Mouse (Mus musculus) large intestine, adult 2 months (tissue): ENCODE data around the gene Grtp1. TPM values are rescaled to one million over a fixed set of nuclear protein-coding genes. Genes with fewer than 3 reads are reported as not detected.

Experiments
- DNase-seq: peaks from one replicate; pipeline ENCODE4 v3.0.0-alpha.2; 2012; ENCODE audit warnings: low read depth, low spot score
- WGBS: fragments of 180-500 bp; shearing (Covaris S2); methylation state at CpG from one replicate; pipeline ENCODE4 v1.1.7; 2018; 5-methylcytosine and 5-hydroxymethylcytosine counted together
- polyA plus RNA-seq: library from polyadenylated mRNA; depleted of rRNA; stranded (reverse); fragments of >200 nt; gene quantifications from 2 replicates; pipeline ENCODE4 v1.2.3, GENCODE M21; 2012; rRNA removed

Grtp1 gene
- 67.3 and 69.4 TPM in 2 replicates for polyA plus RNA-seq

GRCm38 (mm10) chr8:13200301-13201012, at the start of gene Grtp1:
Grtp1 (minus strand) TSS chr8:13200620.
- no peak for DNase-seq
- WGBS: 2% methylated on average over 58 of the region's 58 CpGs

- no peak for DNase-seq
- 81% methylated on average over 11 of the region's 11 CpGs for WGBS
Observed at GRCm38 (mm10) chr8:13244343-13244880, 44.0 kb upstream of the Grtp1 start.

DNA sequence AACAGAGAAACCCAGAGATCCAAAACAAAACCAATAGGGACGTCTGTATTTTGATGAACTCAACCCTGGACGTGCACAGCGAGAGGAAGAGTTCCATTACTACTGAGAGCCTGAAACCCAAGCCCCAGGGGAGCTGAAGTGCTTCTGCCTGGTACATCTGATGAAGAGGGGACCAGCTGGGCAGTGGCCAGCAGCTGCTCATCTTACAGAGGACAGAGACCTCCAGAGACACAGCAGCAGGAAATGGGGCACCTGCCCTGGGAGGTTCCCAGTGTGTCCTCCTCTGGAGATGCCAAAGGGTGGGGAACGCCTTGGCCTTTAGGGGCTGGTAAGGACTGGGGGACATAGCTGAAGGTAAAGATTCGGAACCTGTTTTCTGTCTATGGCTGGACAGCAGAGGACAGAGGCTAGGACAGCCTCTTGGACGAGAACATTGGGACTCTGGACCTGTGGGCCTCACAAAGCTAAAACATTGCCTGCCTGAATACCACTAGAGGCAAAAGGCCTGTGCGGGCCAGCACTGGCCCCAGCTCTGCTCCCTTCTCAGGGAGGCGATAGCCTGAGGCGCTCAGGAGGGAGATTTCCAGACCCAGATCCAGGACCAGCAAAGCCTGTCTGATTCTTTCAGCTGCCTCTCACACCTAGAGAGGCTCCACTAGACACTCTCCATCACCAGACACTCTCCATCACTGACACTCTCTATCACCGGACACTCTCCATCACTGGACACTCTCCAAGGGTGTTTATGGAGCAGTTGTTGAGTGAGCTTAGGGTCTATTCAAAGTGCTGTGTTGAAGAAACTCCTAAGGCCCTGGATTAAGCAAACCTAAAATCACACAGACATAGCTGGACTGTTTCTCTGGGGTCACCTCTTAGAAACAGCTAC, 42.8 kb upstream of the Grtp1 start:
- 82% methylated on average over 10 of the region's 10 CpGs for WGBS
- no peak for DNase-seq

DNA sequence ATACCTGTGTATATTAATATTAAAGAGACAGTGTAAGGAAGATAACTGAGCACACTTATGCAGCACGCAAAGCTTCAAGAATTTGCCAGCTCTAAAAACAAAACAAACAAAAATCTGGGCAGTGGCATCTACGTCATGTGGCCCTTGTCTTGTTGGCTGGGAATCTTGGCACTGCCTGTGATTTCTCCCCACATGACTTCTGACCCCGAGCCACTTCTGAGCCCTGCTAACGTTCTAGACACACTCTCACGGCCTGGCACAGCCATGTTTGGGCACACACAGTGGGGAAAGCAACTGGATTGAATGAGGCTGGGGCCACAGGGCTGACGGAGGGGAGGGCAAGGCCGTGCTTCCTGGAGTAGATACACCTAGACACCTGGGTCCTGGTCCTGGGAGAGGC, 40.3 kb upstream of the Grtp1 start:
- WGBS: 31% methylated on average over 7 of the region's 7 CpGs

DNA sequence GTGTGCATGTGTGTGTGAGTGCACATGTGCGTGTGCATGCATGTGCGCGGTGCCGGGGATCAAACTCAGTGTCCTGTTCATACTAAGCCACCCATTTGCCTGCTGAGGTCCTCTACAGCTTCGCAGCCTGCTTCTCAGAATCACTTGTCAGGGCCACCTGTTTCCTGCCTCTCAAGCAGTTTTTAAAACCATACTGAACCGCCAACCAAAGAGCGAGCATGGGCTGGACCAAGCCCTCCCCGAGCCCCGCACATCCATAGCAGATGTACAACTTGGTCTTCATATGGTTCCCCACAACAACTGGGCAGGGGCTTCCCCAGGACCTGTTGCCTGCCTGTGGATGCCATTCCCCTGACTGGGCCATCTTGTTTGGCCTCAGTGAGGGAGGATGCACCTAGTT, 39.6 kb upstream of the Grtp1 start:
- WGBS: 86% methylated on average over 9 of the region's 9 CpGs
- no peak for DNase-seq

More for the DNA sequence above, 40.3 kb upstream of the Grtp1 start:
- no peak for DNase-seq

DNA sequence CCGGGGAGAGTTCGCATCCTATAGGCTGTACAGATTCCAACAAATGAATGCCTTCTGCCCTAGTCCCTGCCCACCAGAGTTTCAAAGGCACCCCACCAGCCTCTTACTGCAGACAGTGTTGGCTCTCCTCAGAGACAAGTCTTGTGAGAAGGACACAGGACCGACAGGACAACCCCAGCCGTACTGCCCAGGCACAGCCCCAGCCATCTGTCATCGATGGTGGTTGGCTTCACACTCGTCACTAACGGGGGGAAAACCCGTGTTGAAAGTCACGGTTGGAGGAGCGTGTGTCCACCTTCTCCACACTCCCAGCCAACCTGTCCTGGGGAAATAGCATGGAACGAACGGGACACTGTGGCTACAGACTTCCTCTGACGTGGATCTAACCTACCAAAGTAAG, 34.4 kb upstream of the Grtp1 start:
- no peak for DNase-seq
- WGBS: 89% methylated on average over 13 of the region's 13 CpGs

DNA sequence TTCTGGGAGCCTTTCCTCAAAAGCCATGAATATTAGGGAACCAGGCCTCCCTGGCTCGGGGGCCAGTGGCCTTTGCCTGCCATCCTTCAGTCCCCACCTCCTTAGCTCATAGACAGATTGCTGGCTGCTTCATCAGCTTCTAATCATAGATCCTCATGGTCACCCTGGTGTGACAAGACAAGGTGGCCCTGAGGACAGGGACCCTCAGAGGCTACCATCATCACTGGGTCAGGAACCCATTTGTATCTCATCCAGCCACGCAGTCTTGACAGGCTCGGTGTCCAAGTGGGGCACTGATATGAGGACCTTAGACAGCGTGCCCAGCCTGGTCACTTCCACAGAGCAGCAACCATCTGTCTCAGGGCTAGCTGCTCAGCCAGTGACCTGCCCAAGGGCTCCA, 30.1 kb upstream of the Grtp1 start:
- DNase-seq: no peak
- WGBS: 90% methylated on average over 4 of the region's 4 CpGs

- WGBS: 53% methylated on average over 12 of the region's 12 CpGs
- DNase-seq: no peak
Observed at GRCm38 (mm10) chr8:13229802-13230201, 29.4 kb upstream of the Grtp1 start.

- WGBS: 59% methylated on average over 9 of the region's 9 CpGs
- no peak for DNase-seq
Observed at GRCm38 (mm10) chr8:13228923-13229610, 28.6 kb upstream of the Grtp1 start.

DNA sequence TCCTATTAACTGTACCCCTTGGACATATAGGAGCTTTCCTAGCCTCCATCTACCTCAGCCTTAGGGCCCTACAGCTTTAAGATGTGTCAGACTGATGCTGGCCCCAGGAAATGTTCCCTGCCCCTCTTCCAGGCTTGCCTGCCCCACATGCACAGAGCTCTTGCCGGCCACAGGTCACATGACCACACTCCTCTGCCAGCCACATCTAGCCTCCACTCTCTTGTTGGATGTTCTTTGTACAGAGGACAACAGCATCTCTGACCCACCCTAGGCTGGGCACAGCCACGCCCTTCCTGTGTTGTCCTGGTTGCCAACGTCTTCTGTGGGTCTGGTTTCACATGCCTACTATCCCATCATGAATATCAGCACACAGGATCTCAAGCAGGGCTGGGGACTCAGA, 26.8 kb upstream of the Grtp1 start:
- no peak for DNase-seq
- 24% methylated on average over 3 of the region's 3 CpGs for WGBS

DNA sequence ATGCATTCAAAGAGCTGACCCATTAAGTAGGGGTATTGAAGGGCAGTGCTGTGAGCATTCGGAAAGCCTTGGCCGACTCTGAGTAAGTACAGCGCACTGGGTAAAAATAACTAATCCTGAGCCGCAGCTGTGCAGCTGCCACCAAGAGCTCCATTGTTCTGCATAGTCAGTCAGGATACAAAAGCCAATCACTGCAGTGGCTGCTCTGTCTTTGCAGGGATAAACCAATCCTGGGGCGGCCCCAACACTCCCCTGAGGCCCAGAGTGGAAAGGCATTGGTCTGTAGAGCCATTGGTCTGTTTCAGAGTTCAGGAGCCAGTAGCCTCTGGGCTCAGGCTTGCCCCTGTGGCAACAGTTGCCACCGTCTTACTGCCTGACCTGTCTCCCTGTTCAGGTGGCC, 25.9 kb upstream of the Grtp1 start:
- 80% methylated on average over 6 of the region's 6 CpGs for WGBS
- DNase-seq: no peak

GRCm38 (mm10) chr8:13224426-13224825, 24.0 kb upstream of the Grtp1 start:
- WGBS: 75% methylated on average over 9 of the region's 9 CpGs

GRCm38 (mm10) chr8:13218441-13218840, 18.0 kb upstream of the Grtp1 start:
- DNase-seq: no peak
- 73% methylated on average over 4 of the region's 4 CpGs for WGBS

More at GRCm38 (mm10) chr8:13224426-13224825, 24.0 kb upstream of the Grtp1 start:
- DNase-seq: no peak

GRCm38 (mm10) chr8:13217986-13218385, 17.6 kb upstream of the Grtp1 start:
- no peak for DNase-seq

DNA sequence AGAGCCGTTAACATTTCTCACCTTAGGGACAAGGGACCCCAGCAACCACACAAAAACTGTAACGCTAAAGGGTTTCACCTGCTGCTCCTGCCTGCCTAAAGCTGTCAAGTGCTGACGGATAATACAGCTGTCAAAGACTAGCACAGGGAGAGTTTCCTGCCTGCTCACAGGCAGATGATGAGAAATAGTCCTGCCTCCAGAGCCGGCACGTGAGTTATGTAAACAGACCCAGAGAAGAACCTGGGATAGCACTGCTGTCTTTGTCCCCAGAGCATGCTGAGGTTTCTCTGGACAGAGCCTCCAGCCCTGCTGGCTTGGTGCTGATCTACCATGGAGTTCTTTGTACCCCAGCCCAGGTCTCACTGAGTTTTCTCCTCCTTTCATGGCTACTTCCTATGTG, 16.7 kb upstream of the Grtp1 start:
- WGBS: 39% methylated on average over 5 of the region's 5 CpGs
- DNase-seq: no peak

GRCm38 (mm10) chr8:13216386-13216785, 16.0 kb upstream of the Grtp1 start:
- DNase-seq: no peak
- 58% methylated on average over 8 of the region's 8 CpGs for WGBS

DNA sequence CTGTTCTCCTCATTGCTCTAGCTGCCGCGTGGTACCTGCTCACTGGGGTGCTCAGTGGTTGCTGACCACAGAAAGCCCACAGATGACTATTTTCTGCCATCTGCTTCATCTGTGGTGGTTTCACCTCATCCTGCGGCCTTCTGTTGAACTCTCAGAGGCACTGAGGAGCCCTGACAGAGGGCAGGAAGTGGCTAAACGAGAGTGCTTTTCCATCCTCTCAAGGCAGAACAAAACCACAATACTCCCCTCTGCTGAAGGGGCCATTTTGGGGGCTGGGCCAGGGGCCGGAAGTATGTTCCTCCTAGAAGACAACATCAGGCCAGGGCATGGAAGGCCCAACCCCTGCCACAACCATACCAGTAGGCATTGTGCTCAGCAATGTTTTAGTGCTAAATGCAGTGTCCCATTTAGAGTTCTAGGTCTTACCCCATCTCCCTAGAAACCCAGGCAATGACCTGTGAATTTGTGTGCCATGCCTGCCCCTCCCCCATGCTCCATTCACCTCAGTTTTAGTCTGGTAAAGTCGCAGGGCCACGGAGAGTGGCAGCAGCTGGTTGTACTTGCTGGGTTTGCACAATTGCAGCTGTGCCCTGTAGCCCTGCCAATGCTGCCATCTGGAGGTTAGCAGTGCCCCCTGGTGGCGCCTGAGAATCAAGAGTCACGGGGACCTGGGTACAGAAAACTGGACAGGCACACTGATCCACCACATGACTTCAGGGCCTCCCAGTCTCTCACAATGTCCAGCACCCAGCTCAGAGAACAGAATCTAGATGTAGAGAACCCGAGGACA, 13.3 kb upstream of the Grtp1 start:
- peak; percentile 86 for DNase-seq
- WGBS: 31% methylated on average over 10 of the region's 10 CpGs

DNA sequence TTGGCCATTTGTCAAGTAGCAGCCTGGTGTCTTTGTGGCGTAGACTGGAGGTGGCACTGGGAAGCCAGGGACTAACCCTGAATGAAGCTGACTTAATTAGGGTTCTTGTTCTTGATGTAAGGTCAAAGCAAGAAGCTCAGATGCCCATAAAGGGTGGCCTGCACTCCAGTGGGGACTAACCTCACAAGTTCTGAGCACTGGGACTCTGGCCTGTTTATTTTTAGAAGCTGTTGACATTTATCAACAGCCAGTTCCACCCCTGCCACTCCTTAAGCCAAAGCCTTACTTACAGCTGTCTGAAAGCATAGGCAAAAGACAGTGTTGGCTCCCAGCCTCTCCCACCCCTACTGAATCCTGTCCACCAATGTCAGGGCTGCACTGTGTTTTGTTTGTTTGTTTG, 9.3 kb upstream of the Grtp1 start:
- WGBS: 33% methylated on average over 1 of the region's 1 CpGs
- DNase-seq: no peak

DNA sequence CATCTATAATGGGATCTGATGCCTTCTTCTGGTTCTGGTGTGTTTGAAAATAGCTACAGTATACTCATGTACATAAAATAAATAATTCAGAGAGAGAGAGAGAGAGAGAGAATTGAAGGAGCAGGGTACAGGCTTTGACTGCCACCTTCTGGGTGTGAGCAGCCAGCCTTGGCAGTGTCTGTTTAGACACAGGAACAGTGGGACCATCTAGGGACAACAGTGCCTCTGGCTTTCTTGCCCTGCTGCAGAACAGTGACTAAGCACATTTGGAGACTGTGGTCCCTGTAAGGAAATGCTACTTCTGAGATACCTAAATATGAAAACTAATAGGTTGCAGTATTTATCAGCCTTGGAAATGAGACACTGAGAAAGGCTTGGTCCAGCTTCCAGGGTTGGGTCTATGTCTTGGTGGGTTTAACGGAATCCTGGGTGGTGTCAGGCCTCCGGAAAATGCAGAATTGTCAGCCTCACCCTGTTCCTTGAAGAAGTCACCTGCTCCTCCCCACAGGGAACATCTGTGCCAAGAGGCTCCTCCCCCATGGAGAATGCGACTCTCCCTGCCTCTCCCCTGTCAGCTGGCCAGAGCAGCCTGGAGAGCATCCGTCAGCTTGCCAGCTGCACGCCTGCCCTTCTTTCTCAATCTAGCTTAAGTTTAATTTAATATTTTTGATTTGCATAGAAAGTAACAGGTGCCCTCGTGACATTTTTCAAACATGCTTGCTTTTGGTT, 8.4 kb upstream of the Grtp1 start:
- DNase-seq: no peak
- 12% methylated on average over 6 of the region's 6 CpGs for WGBS
